Mouse (Mus musculus) cerebellum, adult 9-11 months (tissue): ENCODE measurements at regions not wholly inside any gene's neighbourhood (a gene's known extent, or its start where the extent isn't known, plus 50 kb on each side); places are given as distances from the start of the nearest gene placed in this dataset.

Experiments used
- DNase-seq: peaks from one replicate; pipeline ENCODE4 v3.0.0; 2022

DNA sequence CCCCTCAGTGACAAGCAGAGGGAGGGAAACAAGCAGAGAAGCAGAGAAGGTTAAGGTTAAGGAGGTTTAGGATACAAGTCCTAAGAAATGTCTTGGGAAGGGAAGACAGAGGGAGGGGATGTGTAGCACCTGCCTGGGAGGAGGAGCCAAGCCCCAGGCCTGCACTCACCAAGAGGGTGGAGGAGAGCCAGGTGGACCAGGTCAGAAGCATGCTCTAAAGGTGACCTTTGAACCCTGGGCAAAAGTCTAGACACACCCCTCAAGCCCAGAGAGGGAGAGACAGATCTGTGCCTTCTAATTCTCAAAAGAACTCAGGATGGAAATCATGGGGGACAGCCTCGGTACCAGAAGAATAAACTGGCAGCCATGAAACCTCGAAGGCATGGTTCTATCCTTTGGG is 54.4 kb upstream of the Calm2 start:
- DNase-seq, result no peak

DNA sequence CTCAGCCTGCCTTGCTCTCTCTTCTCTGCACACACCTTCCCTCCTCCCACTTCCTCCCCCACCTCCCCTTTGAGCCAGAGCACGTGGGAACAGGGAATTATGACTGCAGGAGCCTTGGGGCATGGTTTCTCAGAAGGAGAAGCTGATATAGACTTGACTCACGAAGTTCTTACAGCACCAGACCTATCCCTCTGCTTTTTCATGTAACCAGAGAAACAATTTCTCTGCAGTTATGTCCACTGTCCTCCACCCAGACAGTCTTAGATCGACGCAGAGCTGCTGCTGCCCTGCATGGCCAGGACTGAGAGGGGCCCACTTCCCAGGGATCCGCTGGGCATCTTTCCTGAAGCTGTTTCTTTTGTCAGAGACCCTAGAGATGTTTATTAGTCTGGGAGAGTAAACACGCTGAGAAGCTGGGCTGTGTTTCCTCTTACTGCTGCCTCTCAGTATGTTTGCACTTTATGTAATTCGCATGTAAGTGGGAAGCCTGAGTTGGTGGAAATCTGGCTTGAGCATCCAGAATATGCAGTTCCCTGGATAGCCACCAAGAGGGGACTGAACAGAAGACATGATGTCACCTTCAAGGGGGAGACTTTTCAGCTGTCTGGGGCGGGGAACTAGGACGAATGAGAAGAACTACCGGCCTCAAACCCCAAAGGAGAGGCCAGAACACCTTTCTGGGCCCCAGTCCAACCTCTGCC is 55.1 kb upstream of the Calm2 start:
- DNase-seq, result peak; percentile 27

GRCm38 (mm10) chr17:87502388-87503369 is 55.9 kb upstream of the Calm2 start:
- DNase-seq, result no peak

DNA sequence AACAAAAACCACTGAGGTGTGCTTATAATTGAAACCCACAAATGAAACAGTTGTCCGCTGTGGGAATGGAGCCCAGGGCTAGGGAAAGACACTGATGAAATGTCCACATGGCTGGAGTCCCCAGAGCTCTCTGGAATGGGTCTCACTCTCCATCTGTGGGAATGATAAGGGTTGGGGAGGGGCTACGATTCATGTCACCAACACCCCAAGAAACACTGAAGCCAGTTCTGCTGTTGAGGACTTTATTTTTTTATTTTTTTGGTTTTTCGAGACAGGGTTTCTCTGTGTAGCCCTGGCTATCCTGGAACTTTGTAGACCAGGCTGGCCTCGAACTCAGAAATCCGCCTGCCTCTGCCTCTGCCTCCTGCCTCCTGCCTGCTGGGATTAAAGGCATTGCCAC is 56.8 kb upstream of the Calm2 start:
- no peak for DNase-seq

DNA sequence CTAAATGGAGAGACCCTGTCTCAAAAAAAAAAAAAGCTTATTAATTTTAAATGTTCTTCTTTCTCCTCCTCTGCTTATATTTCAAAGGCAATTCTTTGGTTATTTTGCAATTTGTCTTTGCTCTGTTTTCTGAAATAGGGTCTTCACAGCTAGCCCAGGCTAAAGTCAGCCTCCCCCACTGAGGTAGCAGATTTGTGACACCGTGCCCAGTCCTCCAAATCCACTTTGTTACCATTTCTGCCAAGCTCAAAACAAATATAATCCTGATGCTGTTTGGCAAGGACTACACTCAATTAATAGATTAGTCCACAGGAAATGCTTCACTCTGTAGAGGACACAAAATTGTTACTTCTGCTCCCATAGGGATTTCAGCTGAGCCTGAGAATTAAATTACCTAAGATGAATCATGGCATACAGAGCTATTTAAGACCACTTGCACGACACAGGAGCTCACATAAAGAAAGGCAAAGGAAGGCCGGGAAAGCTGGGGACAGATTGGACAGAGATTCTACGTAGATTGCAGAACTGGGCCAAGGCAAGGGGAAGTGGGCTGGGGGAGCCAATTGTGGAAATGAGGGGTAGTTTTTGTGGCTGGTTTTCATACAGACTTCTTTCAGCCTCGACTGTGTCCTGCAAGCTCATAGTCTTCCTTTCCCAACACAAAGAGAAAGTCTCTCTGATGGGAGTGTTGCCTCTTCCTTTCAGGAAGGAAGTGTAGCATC is 58.4 kb upstream of the Calm2 start:
- DNase-seq, result no peak

DNA sequence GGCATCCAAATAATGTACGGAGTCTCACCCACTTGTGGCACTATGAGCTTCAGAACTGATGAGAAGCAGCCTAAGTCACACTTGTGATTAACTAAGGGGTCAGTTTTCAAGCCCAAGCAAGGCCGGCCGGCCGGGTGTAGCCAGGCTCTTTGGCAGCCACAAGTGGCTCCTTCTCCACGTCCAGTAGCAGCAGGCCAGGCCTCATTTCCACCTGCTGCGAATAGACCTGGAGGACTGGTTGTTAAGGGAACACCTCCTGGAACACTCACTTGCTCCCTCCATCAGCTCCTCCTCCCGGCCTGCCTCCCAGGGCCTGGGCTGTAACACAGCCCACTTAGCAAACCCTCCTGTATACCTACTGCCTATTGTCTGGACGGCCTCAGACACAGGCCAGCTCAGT is 61.1 kb upstream of the Calm2 start:
- DNase-seq, result peak; percentile 36

- no peak for DNase-seq
Measured at GRCm38 (mm10) chr17:87508582-87509253, 62.0 kb upstream of the Calm2 start.

DNA sequence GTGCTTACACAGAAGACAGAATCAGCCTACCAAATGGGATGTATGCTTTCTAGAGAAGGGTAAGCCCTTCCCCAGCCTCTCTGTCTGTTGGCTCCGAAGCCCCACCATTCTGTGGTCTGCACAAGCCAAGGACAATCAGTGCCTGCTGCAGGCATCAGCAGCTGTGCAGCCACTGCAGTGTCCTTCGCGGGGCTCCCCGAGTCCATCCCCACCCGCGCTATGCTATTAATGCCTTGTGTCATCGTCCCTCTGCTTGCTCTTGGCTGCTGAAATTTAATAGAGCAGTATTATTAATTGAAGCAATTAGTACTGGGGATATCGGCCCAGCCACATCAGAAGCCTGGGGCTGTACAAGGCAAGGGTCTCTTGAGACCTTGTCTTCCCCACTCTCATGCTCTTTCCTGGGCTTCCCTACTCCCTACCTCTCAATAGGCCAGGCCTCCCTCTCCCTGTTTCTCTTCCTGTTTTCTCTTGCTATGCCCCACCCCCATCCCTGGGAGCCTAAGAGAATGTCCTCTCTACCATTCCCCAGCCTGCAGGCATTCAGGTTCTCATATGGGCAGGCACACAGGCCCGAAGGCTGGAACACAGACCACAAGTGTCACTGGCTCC is 65.4 kb upstream of the Calm2 start:
- DNase-seq, result no peak

- no peak for DNase-seq
Measured at GRCm38 (mm10) chr17:87513822-87514221, 67.1 kb upstream of the Calm2 start.

- DNase-seq, result no peak
Measured at GRCm38 (mm10) chr17:87514366-87515126, 67.8 kb upstream of the Calm2 start.

GRCm38 (mm10) chr17:87517258-87517657 is 70.5 kb upstream of the Calm2 start:
- DNase-seq, result no peak

GRCm38 (mm10) chr17:87519454-87519853 is 72.7 kb upstream of the Calm2 start:
- no peak for DNase-seq

- no peak for DNase-seq
Measured at GRCm38 (mm10) chr17:87520841-87521240, 74.1 kb upstream of the Calm2 start.

DNA sequence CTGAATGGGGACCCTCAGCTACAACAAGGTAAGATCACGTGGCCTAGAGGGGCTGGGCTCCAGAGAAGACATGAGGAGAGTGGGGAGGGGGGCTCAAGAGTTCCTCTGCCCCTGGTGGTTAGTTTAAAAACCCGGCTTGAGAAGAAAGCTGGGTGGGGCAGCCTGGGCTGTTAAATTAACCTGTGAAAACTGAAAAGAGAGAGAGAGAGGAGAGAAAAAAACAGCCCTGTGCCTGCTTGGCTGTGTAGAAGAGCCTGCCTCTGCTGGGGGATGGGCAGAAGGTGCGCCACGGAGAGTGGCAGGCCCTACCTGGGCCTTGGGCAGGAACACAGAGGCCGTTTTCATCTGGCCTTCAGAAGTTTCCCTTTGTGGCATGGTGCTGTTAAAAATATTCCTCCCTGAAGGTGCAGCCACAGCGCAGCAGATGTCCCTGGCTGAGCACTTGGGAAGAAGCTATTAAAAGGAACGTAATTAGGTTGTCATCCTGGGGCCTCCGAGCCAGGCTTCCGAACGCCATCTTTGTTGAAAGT is 75.0 kb upstream of the Calm2 start:
- peak; percentile 57 for DNase-seq

- DNase-seq, result no peak
Measured at GRCm38 (mm10) chr17:87522500-87523091, 75.9 kb upstream of the Calm2 start.

DNA sequence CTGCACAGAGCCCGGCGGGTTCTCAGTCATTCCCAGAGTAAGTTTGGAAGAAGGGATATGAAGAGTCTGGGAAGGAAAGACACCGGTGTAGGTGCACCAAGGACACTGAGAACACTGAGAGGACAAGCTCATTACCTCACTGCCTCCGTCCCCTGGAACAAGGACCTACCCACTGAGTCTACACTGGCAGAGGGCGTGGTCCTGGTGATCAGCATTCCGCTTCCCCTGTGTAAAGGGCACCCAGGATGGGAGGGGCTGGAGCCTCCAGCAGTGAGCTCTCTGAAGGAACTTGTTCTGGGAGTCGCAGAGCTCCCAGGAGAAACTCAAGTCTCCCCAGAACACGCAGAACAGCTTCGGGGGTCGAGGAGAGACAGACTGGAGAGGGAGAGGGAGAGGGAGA is 76.9 kb upstream of the Calm2 start:
- DNase-seq, result no peak

DNA sequence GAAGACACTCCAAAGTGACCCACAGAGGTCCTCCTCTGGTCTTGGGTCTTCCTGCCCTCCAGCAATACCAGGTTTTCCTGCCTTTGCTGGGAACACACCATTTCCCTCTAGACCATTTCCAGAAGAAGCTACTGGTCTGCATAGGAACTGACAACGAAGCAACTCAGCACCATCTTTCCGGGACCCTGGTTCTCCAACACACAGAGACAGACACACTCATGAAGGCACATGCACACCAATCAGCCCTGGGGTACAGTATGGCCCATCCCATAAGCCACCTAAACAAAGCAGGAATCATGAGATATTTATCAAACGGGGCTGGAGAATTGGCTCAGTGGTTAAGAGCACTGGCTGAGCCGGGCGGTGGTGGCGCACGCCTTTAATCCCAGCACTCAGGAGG is 80.4 kb upstream of the Calm2 start:
- no peak for DNase-seq

GRCm38 (mm10) chr17:87530162-87530817 is 83.6 kb upstream of the Calm2 start:
- DNase-seq, result peak; percentile 87

- DNase-seq, result no peak
Measured at GRCm38 (mm10) chr17:87530818-87531410, 84.2 kb upstream of the Calm2 start.
